Mouse (Mus musculus) thymus, adult 2 months (tissue): ENCODE results near the gene Ttc30a2. TPM values are rescaled to one million over a fixed set of nuclear protein-coding genes. Genes with fewer than 3 reads are reported as not detected.

Source experiments
- DNase-seq: peaks from one replicate; pipeline ENCODE4 v3.0.0; 2021
- H3K27ac ChIP-seq: fragments of 200-500 bp; 2 replicates; pipeline ENCODE4 v1.5.1; 2012; ENCODE audit warnings: low read length, control low read depth; ENCODE audit not compliant: control insufficient read depth, insufficient read depth
- H3K27me3 ChIP-seq: fragments of 200-500 bp; 2 replicates; pipeline ENCODE4 v1.6.1; 2012; ENCODE audit warnings: mild to moderate bottlenecking, low read length, moderate library complexity, mixed read lengths; ENCODE audit not compliant: control insufficient read depth, insufficient read depth
- H3K36me3 ChIP-seq: fragments of 200-500 bp; 2 replicates; pipeline ENCODE4 v1.6.1; 2012; ENCODE audit warnings: mild to moderate bottlenecking, low read length, moderate library complexity; ENCODE audit not compliant: control insufficient read depth, insufficient read depth
- H3K4me1 ChIP-seq: fragments of 200-500 bp; replicated peaks from 2 replicates; pipeline ENCODE4 v1.6.1; 2012; ENCODE audit warnings: low read length; ENCODE audit not compliant: control insufficient read depth, insufficient read depth
- H3K4me3 ChIP-seq: fragments of 200-500 bp; 2 replicates; pipeline ENCODE4 v1.5.1; 2012; ENCODE audit warnings: mild to moderate bottlenecking, low read length, control low read depth, moderate library complexity; ENCODE audit not compliant: control insufficient read depth, insufficient read depth
- CTCF ChIP-seq: fragments of 200-500 bp; IDR thresholded peaks from 2 replicates; pipeline ENCODE4 v1.5.1; 2012; ENCODE audit warnings: mild to moderate bottlenecking, control low read depth, low read length, moderate library complexity, borderline replicate concordance; ENCODE audit not compliant: control insufficient read depth, poor library complexity, insufficient read depth; ENCODE audit errors: extremely low read depth
- POLR2A ChIP-seq: fragments of 200-500 bp; IDR thresholded peaks from 2 replicates; pipeline ENCODE4 v1.6.1; 2012; ENCODE audit warnings: mild to moderate bottlenecking, low read length, control low read depth, moderate library complexity; ENCODE audit not compliant: control insufficient read depth, poor library complexity, insufficient read depth; ENCODE audit errors: extremely low read depth
- WGBS: fragments of 180-500 bp; shearing (Covaris S2); methylation state at CpG from one replicate; pipeline ENCODE4 v1.1.7; 2018; 5-methylcytosine and 5-hydroxymethylcytosine counted together
- polyA plus RNA-seq: library from polyadenylated mRNA; depleted of rRNA; stranded (reverse); fragments of >200 nt; gene quantifications from 2 replicates; pipeline ENCODE4 v1.2.3, GENCODE M21; 2012

Ttc30a2 gene
- polyA plus RNA-seq, 1 experiment = 0.24 TPM

DNA sequence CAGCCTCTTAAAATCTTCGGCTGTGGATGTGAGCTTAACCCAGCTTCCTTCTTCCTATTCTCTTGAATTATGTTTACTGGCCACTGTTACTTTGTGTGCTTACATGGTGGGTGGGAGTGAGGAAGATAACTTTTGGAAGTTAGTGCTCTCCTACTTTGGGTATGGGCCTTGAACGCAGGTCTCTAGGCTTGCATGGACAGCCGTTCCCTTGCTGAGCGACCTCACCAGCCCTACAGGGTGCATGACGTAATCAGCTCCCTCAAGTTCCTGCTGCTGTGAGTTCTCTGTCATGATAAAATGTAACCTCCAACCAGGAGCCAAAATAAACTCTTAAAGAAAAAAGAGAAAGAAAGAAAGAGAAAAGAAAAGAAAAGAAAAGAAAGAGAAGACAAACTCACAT, 13.9 kb downstream of the Ttc30a2 start:
- H3K27ac ChIP-seq = no peak overlapping the region

DNA sequence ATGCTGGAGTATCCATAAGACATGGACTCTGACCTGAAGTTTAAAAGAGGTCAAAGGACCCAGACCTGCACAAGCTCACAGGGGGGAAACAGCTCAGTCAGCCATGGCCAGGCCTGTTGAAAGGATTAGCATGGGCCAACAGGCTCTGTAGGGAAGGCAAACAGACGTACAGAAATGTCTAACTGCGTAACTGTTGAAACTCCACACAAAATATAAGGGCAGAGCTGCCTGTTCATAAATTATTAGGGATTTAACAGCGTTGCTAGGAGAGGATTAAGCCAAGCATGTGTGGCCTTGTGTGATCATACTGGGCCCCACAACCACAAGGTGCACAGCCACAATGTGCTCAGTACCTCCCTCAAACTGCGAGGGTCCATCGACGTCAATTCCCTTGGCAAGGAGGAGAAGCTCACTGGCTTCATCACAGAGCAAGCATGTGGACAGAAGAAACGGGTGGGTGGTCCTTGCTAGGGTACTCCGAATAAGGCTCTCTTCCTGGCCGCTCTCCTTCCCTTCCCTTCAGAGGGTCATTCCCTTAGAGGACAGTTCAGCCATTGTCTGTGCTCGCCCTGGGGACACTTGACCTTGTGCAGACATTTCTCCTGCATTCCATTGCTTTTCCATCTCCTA, 14.6 kb downstream of the Ttc30a2 start:
- DNase-seq = no peak
- H3K36me3 ChIP-seq = no peaks in the 10 kb centered on the region
- WGBS = 93% methylated on average over 10 of the region's 10 CpGs
- no peak overlapping the region for H3K4me3 ChIP-seq
- TF ChIP-seq CTCF = no peak
- TF ChIP-seq POLR2A = no peak
- H3K27me3 ChIP-seq = no peaks in the 10 kb centered on the region
- no peak overlapping the region for H3K27ac ChIP-seq
- peaks cover 8% of the 10 kb centered on the region for H3K4me1 ChIP-seq

More for the DNA sequence above, 13.9 kb downstream of the Ttc30a2 start:
- WGBS = 79% methylated on average over 5 of the region's 5 CpGs
- no peak for DNase-seq
- Histone ChIP-seq H3K36me3 (no peaks in the 10 kb centered on the region), H3K4me1 (peaks cover 8% of the 10 kb centered on the region), H3K27me3 (no peaks in the 10 kb centered on the region), H3K4me3 (no peak overlapping the region)
- TF ChIP-seq POLR2A (no peak), CTCF (no peak)

DNA sequence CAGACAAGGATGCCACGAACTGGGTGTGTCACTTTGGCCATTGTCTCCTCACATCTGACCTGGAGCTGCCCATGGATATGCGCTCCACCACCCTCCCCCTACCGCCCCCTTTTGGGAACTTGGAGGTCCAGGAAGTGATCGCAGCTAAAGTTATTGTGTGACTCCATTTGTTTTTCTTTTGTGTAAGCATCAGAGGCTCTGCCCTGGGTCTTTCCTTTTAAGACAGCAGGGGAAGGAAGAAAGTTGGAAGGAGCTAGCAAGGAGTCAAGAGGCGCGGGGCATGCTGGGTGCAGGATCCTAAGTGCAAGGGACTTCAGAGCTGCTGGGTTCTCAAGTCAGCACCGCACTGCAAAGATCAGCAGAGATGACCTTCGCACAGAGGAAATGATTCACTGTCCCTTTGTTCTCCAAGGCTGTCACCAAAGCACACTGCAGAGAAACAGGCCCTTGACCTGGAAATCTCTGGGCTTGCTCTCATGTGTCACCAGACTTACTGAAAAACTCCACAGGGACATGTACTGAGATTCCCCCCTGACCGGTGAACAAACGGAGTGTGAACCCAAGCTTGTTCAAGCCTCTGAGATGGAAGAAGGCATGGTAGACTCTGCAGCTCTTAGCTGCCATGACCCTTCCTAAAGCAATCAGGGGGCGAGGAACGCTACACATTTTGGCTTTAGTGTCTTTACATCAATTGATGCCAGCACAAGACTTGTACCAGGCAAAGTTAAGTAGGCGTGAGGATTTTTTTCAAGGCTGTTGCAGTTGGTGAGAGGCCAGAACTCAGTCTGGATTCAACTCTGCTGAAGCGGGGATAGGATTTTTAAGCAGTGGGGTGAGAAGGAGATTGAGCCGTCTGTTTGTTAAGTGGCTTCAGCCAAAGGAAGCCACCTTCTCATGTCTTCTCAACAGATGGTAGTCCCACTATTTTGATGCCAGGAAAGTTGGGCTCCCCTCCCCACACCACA, 17.3 kb downstream of the Ttc30a2 start:
- DNase-seq = no peak
- Histone ChIP-seq H3K4me3 (no peak overlapping the region), H3K27ac (no peak overlapping the region), H3K4me1 (peaks cover 8% of the 10 kb centered on the region), H3K27me3 (no peaks in the 10 kb centered on the region), H3K36me3 (no peaks in the 10 kb centered on the region)
- 90% methylated on average over 15 of the region's 15 CpGs for WGBS
- TF ChIP-seq CTCF = no peak
- no peak for TF ChIP-seq POLR2A

DNA sequence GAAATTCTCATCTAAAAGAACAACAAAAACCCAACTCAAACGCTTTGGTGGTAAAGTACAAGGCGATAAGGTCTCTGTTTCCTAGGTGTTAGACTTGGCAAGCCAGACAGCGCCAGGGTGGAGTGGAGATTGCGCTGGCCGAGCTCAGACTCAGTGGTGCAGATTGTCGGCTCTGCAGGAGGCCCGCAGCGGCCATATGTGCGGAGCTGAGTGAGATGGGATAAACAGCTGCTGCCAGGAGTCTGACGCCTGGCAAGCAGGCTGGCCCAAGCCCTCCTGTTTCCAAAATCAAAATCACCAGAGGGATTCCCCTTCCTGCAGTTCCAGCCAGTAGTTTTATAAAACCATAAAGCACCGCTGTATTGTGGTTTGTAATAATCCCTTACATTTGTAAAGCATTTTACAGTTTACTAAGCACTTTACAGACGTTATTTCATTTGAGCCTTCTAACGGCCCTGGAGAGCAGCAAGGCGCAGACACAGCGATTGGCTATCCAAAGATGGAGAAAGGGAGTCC, 18.1 kb downstream of the Ttc30a2 start:
- H3K4me1 ChIP-seq = peaks cover 7% of the 10 kb centered on the region
- TF ChIP-seq CTCF (no peak), POLR2A (no peak)
- H3K27ac ChIP-seq = no peak overlapping the region
- no peak for DNase-seq
- no peaks in the 10 kb centered on the region for H3K27me3 ChIP-seq
- H3K36me3 ChIP-seq = no peaks in the 10 kb centered on the region
- no peak overlapping the region for H3K4me3 ChIP-seq
- WGBS = 82% methylated on average over 15 of the region's 15 CpGs

DNA sequence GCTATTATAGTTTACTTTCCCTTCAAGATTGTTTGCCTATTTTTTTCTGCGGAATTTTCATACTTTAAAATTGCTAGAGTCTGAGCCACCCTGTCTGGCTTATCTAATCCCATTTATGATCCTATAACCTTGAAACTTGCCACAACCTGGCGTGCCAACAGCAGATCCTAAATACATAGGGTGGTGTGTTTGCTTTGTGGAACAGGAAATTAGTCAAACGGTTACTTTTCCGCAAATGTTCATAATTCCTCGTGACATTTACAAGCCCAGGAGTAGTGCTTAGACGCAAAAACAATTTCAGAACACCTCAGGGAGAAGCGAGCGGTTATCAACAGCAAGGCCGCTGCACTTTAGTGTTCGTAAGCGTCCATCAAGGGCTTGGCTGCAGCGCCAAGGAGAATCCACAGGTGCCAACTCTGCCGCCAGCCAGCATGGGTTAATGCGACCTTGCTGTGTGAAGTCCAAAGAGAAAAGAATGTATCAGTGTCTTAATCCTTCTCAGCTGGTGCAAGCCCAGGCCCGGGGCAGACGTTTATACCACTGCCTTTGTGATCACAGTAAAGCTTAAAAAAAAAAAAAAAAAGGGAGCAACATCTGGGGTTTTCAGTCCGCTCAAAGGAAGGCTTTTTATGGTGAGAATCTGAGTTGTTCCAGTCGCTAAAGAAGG, 18.7 kb downstream of the Ttc30a2 start:
- no peak overlapping the region for H3K4me3 ChIP-seq
- no peak overlapping the region for H3K27ac ChIP-seq
- H3K4me1 ChIP-seq = 0 out of 2 replicates have a peak, but pooled peaks cover 2% of the 10 kb centered on the region
- no peaks in the 10 kb centered on the region for H3K36me3 ChIP-seq
- no peak for DNase-seq
- no peaks in the 10 kb centered on the region for H3K27me3 ChIP-seq
- 72% methylated on average over 18 of the region's 18 CpGs for WGBS
- TF ChIP-seq POLR2A = no peak
- no peak for TF ChIP-seq CTCF

DNA sequence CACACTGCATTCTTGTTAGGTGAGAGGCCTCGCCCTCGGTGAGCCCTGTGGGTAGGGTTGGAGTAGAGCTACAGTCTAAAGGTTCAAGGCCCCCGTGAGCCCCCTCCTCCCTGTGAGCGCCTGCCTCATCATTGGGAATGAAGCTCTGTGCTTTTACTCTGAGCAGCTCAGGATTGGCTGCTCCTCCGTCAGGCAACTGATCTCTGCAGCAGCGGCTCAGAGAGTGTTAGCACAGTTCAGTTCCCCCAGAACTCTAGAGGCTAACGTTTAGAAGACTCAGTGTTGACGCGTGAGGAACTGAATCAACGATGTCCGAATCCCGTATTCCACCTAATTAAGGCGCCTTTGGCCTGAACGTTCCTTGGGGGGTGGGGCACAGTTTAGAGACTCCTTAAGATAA, 22.3 kb downstream of the Ttc30a2 start:
- H3K4me3 ChIP-seq = no peak overlapping the region
- H3K27me3 ChIP-seq = no peaks in the 10 kb centered on the region
- no peaks in the 10 kb centered on the region for H3K36me3 ChIP-seq
- DNase-seq = no peak
- WGBS = 83% methylated on average over 14 of the region's 14 CpGs
- no peak for TF ChIP-seq CTCF
- no peak for TF ChIP-seq POLR2A
- no peak overlapping the region for H3K27ac ChIP-seq
- no peaks in the 10 kb centered on the region for H3K4me1 ChIP-seq
